Mouse (Mus musculus): Measurements from ENCODE around the gene Zeb2.

GRCm38 (mm10) chr2:45117592-45117991 is 397 bp upstream of the Zeb2 start:
- TF ChIP-seq MYOD1 (IDR thresholded peaks at IDR 0.05; ENCODE audit: control insufficient read depth in 1 of 3, insufficient read length in 2 of 3, low read depth in 2 of 3), result no peak
- TF ChIP-seq MYOG (IDR thresholded peaks at IDR 0.05; ENCODE audit: control insufficient read depth in 1 of 3, insufficient read depth in 1 of 3, insufficient read length in 2 of 3, low read depth in 2 of 3), result no peak
- no peak for TF ChIP-seq MAX (IDR thresholded peaks at IDR 0.05; ENCODE audit: low read depth)
- no peak for TF ChIP-seq POLR2A (IDR thresholded peaks at IDR 0.05; ENCODE audit: insufficient read length, low read depth)
- TF ChIP-seq SRF (IDR thresholded peaks at IDR 0.05; ENCODE audit: control insufficient read depth, insufficient read length, low read depth), result no peak
- no peak for TF ChIP-seq POLR2AphosphoS2 (IDR thresholded peaks at IDR 0.05; ENCODE audit: insufficient read length, low read depth)
- TF ChIP-seq USF1 (IDR thresholded peaks at IDR 0.05; ENCODE audit: low read depth), result no peak
- no peak for TF ChIP-seq REST (IDR thresholded peaks at IDR 0.05; ENCODE audit: insufficient read depth, insufficient read length)
- TF ChIP-seq CEBPB (IDR thresholded peaks at IDR 0.05; ENCODE audit: insufficient read depth, poor library complexity, severe bottlenecking), result no peak
- TF ChIP-seq TCF12 (IDR thresholded peaks at IDR 0.05; ENCODE audit: insufficient read depth, poor library complexity, severe bottlenecking), result no peak
- TF ChIP-seq E2F4 (IDR thresholded peaks at IDR 0.05; ENCODE audit: insufficient read depth), result no peak
